Mouse (Mus musculus): ENCODE results near the gene Nr1d1. TPM values are rescaled to one million over a fixed set of nuclear protein-coding genes. Genes with fewer than 3 reads are reported as not detected.

Gene Nr1d1
- total RNA-seq (2021), result 10 to 100 TPM; 53.3 to 65.3 TPM
- long read RNA-seq, experiment 1, transcript Nr1d1-201 (8 exons, 2,721 nt), result major isoform, 18 of 38 reads
- long read RNA-seq, experiment 1, partial matches to known transcripts, result 16 of 38 reads
- long read RNA-seq, experiment 1, other reads (novel, unspliced or antisense), result 4 of 38 reads
- long read RNA-seq, experiment 2, transcript Nr1d1-201 (8 exons, 2,721 nt), result major isoform, 18 of 42 reads
- long read RNA-seq, experiment 2, partial matches to known transcripts, result 23 of 42 reads
- long read RNA-seq, experiment 2, other reads (novel, unspliced or antisense), result 1 of 42 reads

DNA sequence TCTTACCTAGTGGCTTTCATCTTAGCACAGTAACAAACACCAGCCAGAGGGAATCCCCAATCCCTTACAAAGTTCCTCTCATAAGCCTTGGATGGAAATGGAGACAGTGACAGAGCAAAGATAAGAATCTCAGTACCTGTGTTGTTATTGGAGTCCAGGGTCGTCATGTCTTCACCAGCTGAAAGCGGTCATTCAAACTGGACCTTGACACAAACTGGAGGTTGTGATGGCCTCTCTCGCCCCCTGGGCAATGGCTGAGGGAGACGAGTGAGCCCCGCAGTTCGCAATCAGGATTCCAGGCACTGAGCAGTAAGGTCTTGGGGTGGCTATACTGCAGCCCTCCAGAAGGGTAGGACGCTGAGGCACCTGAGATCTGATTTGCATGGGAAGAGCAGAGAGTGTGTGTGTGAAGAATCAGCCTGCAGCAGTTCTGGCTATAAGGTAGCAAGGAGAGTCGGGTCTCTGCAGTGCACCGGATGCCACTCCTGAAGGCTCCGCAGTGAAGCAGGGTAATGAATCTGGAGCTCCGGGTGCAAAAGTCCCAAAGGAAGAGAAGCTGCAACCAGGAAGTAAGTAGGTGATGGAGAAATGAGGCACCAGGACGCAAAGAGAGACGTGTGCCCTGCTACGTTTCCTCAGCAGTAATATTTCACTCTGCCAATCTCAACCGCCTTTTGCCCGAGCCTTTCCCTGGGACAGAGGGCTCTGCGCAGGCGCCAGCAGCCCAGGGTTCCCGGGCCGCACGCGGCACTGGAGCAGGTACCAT is at the start of gene Nr1d1:
Nr1d1 (minus strand) TSS at position 752 of the 766 bp plus-strand sequence.
- no peak for DNase-seq (ENCODE audit: low spot score in 2 of 2)

DNA sequence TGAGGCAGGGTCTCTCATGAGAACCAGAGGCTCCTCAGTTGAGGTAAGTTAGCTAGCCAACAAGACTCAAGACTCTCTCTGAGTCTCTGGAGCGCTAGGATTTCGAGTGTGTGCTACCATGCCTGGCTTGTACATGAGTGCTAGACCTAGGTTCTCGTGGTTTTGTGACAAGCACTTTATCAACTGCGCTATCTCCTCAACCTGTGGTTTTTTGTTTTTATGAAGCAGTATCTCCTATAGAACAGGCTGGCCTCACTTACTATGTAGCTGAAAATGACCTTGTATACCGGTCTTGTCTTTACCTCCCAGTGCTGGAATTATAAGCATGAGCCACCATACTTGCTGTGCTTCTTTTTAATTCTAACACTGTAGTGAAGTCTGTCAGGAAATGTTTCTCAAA is 45.8 kb upstream of the Nr1d1 start:
- DNase-seq (ENCODE audit: low spot score in 2 of 2), result no peak

GRCm38 (mm10) chr11:98816706-98817239 is 41.6 kb upstream of the Nr1d1 start:
- DNase-seq (ENCODE audit: low spot score in 2 of 2), result no peak

- DNase-seq (ENCODE audit: low spot score in 2 of 2), result no peak
Measured at GRCm38 (mm10) chr11:98810686-98811085, 35.6 kb upstream of the Nr1d1 start.

DNA sequence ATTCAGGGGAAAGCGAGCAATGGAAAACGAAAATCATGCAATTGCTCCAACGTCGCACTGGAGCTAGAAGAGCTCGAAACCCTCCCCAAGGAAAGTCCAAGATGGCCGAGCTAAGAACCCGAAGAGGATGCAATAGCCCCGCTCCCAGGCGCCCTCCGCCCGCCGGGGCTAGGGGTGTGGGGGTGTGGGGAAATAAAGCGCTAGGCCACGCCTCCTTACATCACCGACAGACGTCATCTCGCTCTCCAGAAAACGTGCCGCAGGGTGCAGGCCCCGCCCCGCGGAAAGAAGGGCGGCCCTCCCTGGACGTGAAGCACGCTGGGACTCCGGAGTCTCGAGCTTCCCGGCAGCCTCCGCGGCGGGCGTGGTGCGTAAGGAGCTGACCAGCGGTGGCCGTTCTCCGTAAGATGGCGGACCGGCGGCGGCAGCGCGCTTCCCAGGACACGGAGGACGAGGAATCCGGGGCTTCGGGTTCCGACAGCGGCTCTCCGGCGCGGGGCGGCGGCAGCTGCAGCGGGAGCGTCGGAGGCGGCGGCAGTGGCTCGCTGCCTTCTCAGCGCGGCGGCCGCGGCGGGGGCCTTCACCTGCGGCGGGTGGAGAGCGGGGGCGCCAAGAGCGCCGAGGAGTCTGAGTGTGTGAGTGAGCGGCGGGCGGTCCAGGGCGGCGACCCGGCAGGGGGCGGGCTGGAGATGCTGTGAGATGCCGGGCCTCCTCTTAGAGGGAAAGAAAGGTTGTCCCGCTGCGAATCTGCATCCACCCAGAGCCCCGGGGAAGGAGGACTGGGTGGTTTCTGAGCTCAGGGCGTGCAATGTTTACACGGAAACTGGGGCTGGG is 34.5 kb upstream of the Nr1d1 start:
- DNase-seq (ENCODE audit: low spot score in 2 of 2), result peak; percentile 97 to 99

DNA sequence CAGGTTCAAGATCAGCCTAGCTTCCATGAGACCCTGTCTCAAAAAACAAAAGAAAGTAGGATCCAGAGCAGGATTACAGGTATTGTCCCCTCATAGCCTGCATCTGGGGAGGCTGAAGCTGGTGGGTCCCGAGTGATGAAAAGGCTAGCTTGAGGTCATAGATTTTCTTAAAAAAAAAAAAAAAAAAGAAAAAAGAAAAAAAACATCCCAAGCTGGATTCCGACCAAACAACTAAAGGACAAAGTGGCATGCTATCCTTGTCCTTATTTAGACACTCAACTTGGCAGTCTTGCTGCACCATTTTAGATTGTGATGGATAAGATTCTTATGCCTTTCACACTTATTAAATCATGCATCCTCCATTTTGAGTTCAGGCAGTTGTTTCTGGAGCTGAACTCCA is 33.3 kb upstream of the Nr1d1 start:
- DNase-seq (ENCODE audit: low spot score in 2 of 2), result no peak

DNA sequence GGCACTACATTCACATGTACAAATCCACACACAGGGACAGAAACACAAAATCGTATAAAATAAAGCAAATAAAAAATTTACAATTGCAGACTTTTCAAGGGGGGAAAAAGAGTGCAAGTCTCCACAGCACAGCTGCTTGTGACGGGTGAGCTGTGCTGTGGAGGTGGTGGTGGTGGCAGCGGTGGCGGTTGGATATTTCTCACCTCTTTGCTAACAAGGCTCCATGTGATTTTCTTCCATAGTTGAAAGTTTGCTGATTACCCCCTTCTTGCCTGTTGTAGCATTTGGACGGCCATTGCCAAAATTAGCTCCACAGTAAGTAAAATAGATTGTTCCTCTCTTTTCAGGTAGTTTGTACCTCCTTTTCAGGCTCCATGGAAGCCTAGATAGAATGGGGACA is 29.5 kb upstream of the Nr1d1 start, which contains the start of gene Casc3:
Casc3 (plus strand) TSS at position 301 of the 400 bp plus-strand sequence.
- no peak for DNase-seq (ENCODE audit: low spot score in 2 of 2)

GRCm38 (mm10) chr11:98797909-98798308 is 22.8 kb upstream of the Nr1d1 start:
- DNase-seq (ENCODE audit: low spot score in 2 of 2), result no peak

GRCm38 (mm10) chr11:98797306-98797705 is 22.2 kb upstream of the Nr1d1 start:
- peak in 1 of 2 experiments; percentile 26 for DNase-seq (ENCODE audit: low spot score in 2 of 2)

DNA sequence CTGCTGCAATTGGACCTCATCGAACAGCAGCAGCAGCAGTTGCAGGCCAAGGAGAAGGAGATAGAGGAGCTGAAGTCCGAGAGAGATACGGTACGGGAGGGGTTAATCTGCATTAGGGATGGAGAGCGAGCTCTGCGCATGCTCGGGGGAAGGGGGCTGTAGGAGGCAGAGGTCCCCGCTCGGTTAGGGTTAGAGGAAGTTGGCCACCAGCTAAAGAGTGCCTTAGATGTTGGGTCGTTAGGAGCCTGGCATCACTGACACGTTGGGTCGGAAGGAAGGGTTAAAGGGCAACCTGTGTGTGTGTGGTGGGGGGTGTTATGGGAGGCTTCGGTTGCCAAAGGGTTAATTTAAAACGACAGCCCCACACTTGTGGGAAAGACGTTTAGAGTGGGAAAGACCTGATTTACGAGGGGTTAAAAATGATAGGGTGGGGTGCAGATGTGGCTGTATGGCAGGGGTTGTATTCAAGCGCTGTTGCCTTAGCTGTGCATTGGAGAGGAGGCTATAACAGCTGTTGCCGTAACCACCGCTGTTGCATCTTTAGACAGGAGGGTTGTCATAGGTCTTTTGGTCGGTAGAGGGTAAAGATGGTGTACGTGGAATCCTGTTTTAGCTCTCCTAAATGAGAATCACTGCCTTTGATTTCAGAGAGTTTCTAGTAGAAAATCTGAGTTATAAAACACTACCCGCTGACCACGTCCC is 21.5 kb upstream of the Nr1d1 start:
- DNase-seq (ENCODE audit: low spot score in 2 of 2), result peak; percentile 87 to 88

GRCm38 (mm10) chr11:98795714-98796514 is 20.8 kb upstream of the Nr1d1 start:
- no peak for DNase-seq (ENCODE audit: low spot score in 2 of 2)

DNA sequence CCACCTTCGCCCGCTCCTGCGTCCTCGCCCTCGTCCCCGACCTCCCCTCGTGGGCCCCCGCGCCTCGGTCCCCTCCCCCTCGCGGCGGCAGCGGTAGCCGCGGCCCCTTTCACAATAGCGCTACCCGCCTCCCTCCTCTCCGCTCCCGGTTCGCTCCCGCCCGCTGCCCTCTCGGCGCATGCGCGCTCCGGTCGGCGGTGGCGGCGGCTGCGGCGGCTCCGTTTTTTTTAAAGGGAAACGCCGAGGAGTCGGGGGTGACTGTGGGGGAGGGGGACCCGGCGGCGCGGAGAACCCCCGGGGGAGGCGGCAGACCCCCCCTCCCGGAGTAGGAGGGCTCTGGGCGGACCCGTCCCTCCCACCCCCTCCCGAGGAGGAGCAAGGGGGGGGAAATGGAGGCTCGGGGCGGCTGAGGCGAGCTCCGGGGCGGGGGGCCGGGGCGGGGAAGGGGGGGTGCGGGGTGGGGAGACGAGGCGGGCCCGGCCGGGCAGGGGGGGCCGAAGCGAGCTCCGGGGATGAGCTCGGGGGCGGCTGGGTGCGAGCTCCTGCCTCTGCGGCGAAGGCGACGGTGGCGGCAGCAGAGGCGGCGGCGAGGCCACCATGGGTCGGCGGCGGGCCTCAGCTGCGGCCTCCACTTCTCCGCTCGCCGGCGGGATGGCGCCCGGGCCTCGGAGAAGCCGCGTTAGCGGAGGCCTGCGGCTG is 20.0 kb upstream of the Nr1d1 start, which contains the start of gene Msl1:
Msl1 (plus strand) TSS at position 502 of the 699 bp plus-strand sequence.
- peak; percentile 88 to 91 for DNase-seq (ENCODE audit: low spot score in 2 of 2)

DNA sequence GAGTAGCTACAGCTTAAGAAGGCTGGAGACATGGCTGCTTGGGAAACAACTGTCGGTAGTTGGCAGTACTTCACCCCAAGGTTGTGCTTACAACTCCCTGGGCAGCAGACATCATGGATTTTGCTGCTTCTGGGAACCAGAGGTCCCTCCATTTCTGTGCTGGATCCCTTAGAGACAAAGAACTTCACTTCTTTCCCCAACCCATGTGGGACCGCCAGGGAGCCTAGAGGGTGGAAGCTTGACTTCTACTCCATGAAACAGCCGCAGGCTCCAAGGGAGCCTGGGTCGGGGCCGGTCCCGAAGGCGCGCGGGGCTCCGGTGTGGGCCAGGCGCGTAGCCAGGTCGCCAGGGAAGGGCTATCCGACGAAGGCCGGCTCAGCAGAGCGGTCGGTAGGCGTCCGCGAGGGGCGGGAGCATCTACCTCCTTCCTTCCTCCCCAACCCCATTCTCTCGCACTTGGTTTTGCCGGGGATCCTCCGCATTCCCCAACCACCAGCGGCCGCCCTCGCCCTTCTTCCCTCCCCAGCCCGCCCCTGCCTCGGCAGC is 19.4 kb upstream of the Nr1d1 start:
- DNase-seq (ENCODE audit: low spot score in 2 of 2), result peak in 1 of 2 experiments; percentile 84

DNA sequence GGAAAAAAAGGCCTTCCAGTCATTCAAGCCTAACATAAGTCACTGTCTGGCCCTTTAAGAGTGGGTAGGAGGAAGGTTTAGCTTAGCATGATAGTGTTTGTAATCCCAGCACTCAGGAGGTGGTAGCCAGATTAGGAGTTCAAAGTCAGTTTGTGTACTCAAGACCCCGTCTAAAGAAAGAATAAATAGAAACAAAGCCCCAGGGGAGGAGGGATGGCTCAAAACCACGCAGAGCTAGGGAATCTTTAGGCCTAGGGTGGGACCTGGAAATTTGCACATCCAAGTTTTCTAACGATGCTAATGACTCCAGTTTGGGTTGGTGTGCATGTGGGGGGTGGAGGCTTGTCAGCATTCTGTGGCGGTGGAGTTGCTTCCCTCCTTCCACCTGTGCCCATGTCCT is 16.9 kb upstream of the Nr1d1 start:
- no peak for DNase-seq (ENCODE audit: low spot score in 2 of 2)

- no peak for DNase-seq (ENCODE audit: low spot score in 2 of 2)
Measured at GRCm38 (mm10) chr11:98791448-98791847, 16.3 kb upstream of the Nr1d1 start.

GRCm38 (mm10) chr11:98790631-98791205 is 15.6 kb upstream of the Nr1d1 start:
- DNase-seq (ENCODE audit: low spot score in 2 of 2), result no peak

GRCm38 (mm10) chr11:98789824-98790223 is 14.7 kb upstream of the Nr1d1 start:
- no peak for DNase-seq (ENCODE audit: low spot score in 2 of 2)

- no peak for DNase-seq (ENCODE audit: low spot score in 2 of 2)
Measured at GRCm38 (mm10) chr11:98789219-98789807, 14.2 kb upstream of the Nr1d1 start.
